Comparison of ENCODE assay signal across 10 mouse cellular contexts in the genomic region with DNA sequence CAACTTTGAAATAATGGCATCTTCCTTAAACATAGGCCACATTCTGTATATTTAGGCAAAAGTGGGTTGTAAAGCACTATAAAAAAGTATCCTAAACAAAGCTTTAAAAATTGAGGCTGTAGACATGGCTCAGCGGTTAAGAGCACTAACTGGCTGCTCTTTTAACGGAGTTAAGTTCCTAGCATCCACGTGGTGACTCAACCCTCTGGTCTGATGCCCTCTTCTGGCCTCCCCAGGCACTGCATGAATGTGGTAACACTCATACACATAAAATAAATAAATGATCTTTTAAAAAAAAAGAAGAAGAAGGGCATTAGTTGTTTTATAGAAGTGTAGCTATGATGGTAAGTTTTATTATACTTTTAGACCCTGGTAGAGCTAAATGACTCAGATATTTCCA. TPM values are rescaled to one million over a fixed set of nuclear protein-coding genes. Genes with fewer than 3 reads are reported as not detected.
DNase-seq lines count a peak whose midpoint lies in the region; ATAC-seq and TF ChIP-seq lines count a peak whose summit lies in the region.
"Had no signal": no experiment of that assay in that cellular context is flagged by ENCODE, and none has a peak within 500 bp of the region (broad histone marks: within the 10 kb centered on the region; RNA-seq: fewer than 3 reads in every experiment).

No protein-coding gene starts in this region.

- peak; percentile 51 to 66 for DNase-seq in heart, adult 2 months
- DNase-seq in heart, embryonic 10.5 days (ENCODE audit: low spot score), result no peak
- DNase-seq in urinary bladder, postnatal 14 days (ENCODE audit: low spot score), result peak; percentile 70
- no peak for DNase-seq in urinary bladder, postnatal 10 days (ENCODE audit: low spot score)
- peak; percentile 56 for DNase-seq in c-Kit-positive CD71-positive TER-119-negative erythroid progenitor cells, embryonic 14.5 days (ENCODE audit: low read depth)
- peak; percentile 75 for DNase-seq in kidney, adult 9 months
- DNase-seq in thymus, postnatal 14 days, result peak; percentile 77

- WGBS in heart, adult 2 months, result 27% methylated on average over 3 of the region's 3 CpGs
- 42% methylated on average over 3 of the region's 3 CpGs for WGBS in heart, embryonic 10.5 days

- peaks cover 6% of the 10 kb centered on the region for H3K79me2 ChIP-seq in heart, adult 2 months (replicated peaks; ENCODE audit: control insufficient read depth, insufficient read depth, low read length)

- no peaks in the 10 kb centered on the region for H3K27me3 ChIP-seq in heart, adult 2 months (ENCODE audit: control insufficient read depth, insufficient read depth, low read length)
- H3K27me3 ChIP-seq in heart, embryonic 10.5 days (ENCODE audit: insufficient read depth, poor library complexity, severe bottlenecking), result no peaks in the 10 kb centered on the region
- H3K27me3 ChIP-seq: embryonic facial prominence, embryonic 13.5 days; limb, embryonic 15.5 days had no signal

- TF ChIP-seq EP300 in heart, adult 2 months (IDR thresholded peaks at IDR 0.05; ENCODE audit: insufficient read depth, low read depth, low read length), result no peak

- TF ChIP-seq POLR2A in heart, adult 2 months (IDR thresholded peaks at IDR 0.05; ENCODE audit: insufficient read depth, low read depth, low read length), result no peak

- H3K9ac ChIP-seq in heart, adult 2 months (ENCODE audit: low read depth, low read length), result no peak overlapping the region
- H3K9ac ChIP-seq: embryonic facial prominence, embryonic 13.5 days; limb, embryonic 15.5 days had no signal

- peak; percentile 92 for ATAC-seq in megakaryocyte-erythroid progenitor cell, adult 5-6 weeks (replicated peaks; ENCODE audit: low FRiP score, low TSS enrichment, poor library complexity, severe bottlenecking)

- no peak overlapping the region for H3K27ac ChIP-seq in heart, adult 2 months
- no peak overlapping the region for H3K27ac ChIP-seq in heart, embryonic 10.5 days
- H3K27ac ChIP-seq: embryonic facial prominence, embryonic 13.5 days; limb, embryonic 15.5 days had no signal

- intact Hi-C loops in heart, adult 2 months (cut with DNase I), result loop anchor here (2.0 to 10.0 kb wide), 3 partner anchors 70 to 488 kb away; no protein-coding TSS in a partner anchor

- no peak overlapping the region for H3K4me3 ChIP-seq in heart, adult 2 months
- H3K4me3 ChIP-seq in heart, embryonic 10.5 days, result no peak overlapping the region
- H3K4me3 ChIP-seq: embryonic facial prominence, embryonic 13.5 days; limb, embryonic 15.5 days had no signal

- TF ChIP-seq CTCF in heart, adult 2 months (IDR thresholded peaks at IDR 0.05), result peak; percentile 85

- H3K36me3 ChIP-seq in heart, adult 2 months (ENCODE audit: control insufficient read depth, insufficient read depth, low read length), result peaks cover 35% of the 10 kb centered on the region
- H3K36me3 ChIP-seq in heart, embryonic 10.5 days, result peaks cover 14% of the 10 kb centered on the region; the same call in 1 of the 2 replicates
- H3K36me3 ChIP-seq: limb, embryonic 15.5 days had no signal

- H3K4me1 ChIP-seq in heart, adult 2 months (ENCODE audit: control insufficient read depth, insufficient read depth, low read length), result peaks cover 6% of the 10 kb centered on the region
- peaks cover 16% of the 10 kb centered on the region for H3K4me1 ChIP-seq in heart, embryonic 10.5 days

- H3K9me3 ChIP-seq in heart, embryonic 10.5 days, result no peaks in the 10 kb centered on the region
- H3K9me3 ChIP-seq: embryonic facial prominence, embryonic 13.5 days; limb, embryonic 15.5 days had no signal

RNA-seq across cellular contexts. Expression of a gene that starts 7.6 kb away (rescaled TPM):
- total RNA-seq in heart, adult 2 months (2021), result 100 to 1,000 TPM; 115 to 153 TPM
- polyA plus RNA-seq in heart, adult 2 months (2012; rRNA removed), result 37.2 and 79.2 TPM in 2 replicates
- 22.2 and 28.4 TPM in 2 replicates for polyA plus RNA-seq in heart, embryonic 10.5 days (2016; fragmentation: Nextera tagmentation; extraction: Ambion mirVana)
- 22.3 and 24.4 TPM in 2 replicates for total RNA-seq in megakaryocyte-erythroid progenitor cell, adult 5-6 weeks (2014; fragmentation: Nextera tagmentation)
- total RNA-seq in megakaryocyte-erythroid progenitor cell, adult 5-6 weeks (2017), result 40.3 and 50.5 TPM in 2 replicates

Comparison
In these comparisons a context has a peak if more than half of its experiments do, and no peak if none do; other contexts are left out.
1. DNase-seq: peak in heart, adult 2 months (2 of 2), urinary bladder, postnatal 14 days (single experiment), c-Kit-positive CD71-positive TER-119-negative erythroid progenitor cells, embryonic 14.5 days (single experiment), kidney, adult 9 months (single experiment) and thymus, postnatal 14 days (single experiment); none in heart, embryonic 10.5 days (single experiment) and urinary bladder, postnatal 10 days (single experiment).